Mouse (Mus musculus) heart, embryonic 11.5 days (tissue): ENCODE data around the gene Lrrc74b. TPM values are rescaled to one million over a fixed set of nuclear protein-coding genes. Genes with fewer than 3 reads are reported as not detected.

Source experiments
- ATAC-seq: fragments of 200-750 bp; cut with Nextera tagmentation; replicated peaks from 2 replicates; pipeline ENCODE4 v1.8.0; 2017; ENCODE audit warnings: moderate library complexity; ENCODE audit not compliant: insufficient number of reproducible peaks, low FRiP score, low TSS enrichment
- H3K27ac ChIP-seq: fragments of 300-500 bp; sonication (generic); 2 replicates; pipeline ENCODE4 v1.5.1; 2014; ENCODE audit warnings: mild to moderate bottlenecking, low read depth, low read length
- H3K27me3 ChIP-seq: fragments of 300-500 bp; sonication (generic); 2 replicates; pipeline ENCODE4 v1.6.1; 2014; ENCODE audit warnings: mild to moderate bottlenecking, low read length, mixed read lengths; ENCODE audit not compliant: control insufficient read depth, insufficient read depth
- H3K36me3 ChIP-seq: fragments of 300-500 bp; sonication (generic); 2 replicates; pipeline ENCODE4 v1.6.1; 2014; ENCODE audit warnings: mild to moderate bottlenecking, low read length, moderate library complexity, mixed read lengths; ENCODE audit not compliant: control insufficient read depth, insufficient read depth
- H3K4me1 ChIP-seq: fragments of 300-500 bp; sonication (generic); 2 replicates; pipeline ENCODE4 v1.6.1; 2014; ENCODE audit warnings: low read length; ENCODE audit not compliant: control insufficient read depth, insufficient read depth
- H3K4me2 ChIP-seq: fragments of 300-500 bp; sonication (generic); 2 replicates; pipeline ENCODE4 v1.6.1; 2014; ENCODE audit warnings: mild to moderate bottlenecking, moderate library complexity
- H3K4me3 ChIP-seq: fragments of 300-500 bp; sonication (generic); 2 replicates; pipeline ENCODE4 v1.5.1; 2014; ENCODE audit warnings: low read depth, low read length
- H3K9ac ChIP-seq: fragments of 300-500 bp; sonication (generic); 2 replicates; pipeline ENCODE4 v1.6.1; 2014; ENCODE audit warnings: mild to moderate bottlenecking, low read depth, low read length, moderate library complexity
- H3K9me3 ChIP-seq: fragments of 300-500 bp; sonication (generic); replicated peaks from 2 replicates; pipeline ENCODE4 v1.6.1; 2016; ENCODE audit warnings: low read length; ENCODE audit not compliant: control insufficient read depth
- WGBS: fragments of 180-500 bp; shearing (Covaris S2); extraction: QIAGEN DNeasy Blood & Tissue Kit; methylation state at CpG from one replicate; pipeline ENCODE4 v1.1.7; 2014; ENCODE audit not compliant: insufficient replicate concordance; 5-methylcytosine and 5-hydroxymethylcytosine counted together
- polyA plus RNA-seq: library from polyadenylated mRNA; unstranded; fragments of >200 nt; fragmentation: Nextera tagmentation; extraction: Ambion mirVana; gene quantifications from 2 replicates; pipeline ENCODE4 v1.2.1, GENCODE M21; 2014

Lrrc74b gene
- polyA plus RNA-seq, 1 experiment from 2014 or later = not detected

DNA sequence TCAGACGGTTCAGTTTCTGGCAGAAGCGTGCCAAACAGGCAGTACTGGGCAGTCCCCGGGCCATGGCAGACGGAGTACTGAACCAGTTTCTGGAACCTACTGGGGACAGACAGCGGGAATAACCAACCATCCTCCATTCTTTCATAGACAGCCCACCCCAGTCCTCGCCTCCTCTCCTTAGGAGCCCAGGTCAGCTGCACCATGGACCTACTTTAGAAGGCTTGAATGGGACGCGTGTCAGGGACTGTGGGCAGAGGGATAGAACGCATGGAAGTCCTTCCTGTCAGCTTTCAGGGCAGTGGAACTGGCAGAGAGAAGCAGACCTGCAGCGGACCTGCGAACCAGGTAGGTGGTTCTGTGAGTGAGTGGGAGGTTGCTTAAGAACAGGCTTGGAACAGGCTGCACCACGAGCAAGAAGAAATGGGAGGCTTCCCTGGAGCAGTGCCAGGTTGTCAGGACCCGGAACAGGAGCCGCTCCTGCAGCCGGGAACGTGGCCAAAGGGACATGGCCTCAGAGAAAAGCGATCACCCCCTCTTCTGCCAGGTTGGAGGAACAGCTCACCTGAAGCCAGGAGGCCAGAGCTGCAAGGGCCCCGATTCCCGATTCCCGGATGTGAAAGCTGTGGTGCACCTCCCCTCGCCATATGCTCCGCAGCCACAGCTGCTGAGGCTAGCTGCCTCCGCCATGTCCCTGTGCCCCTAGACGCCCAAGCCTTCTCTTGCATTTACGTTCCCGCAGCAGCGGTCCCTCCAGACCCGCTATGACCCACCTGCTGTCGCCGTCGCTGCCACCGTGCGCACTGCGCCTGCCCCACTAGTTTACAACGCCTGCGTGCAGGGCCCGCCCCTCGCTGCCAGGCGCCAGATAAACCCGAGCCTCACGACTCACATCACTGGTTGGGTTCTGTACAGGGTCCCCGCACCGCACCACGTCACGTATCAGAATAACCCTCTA lies 15.1 kb upstream of the Lrrc74b start:
- H3K4me3 ChIP-seq = peak overlapping the region; percentile 63
- H3K9ac ChIP-seq = peak overlapping the region; percentile 71
- peak overlapping the region; percentile 93 for H3K4me2 ChIP-seq
- no peaks in the 10 kb centered on the region for H3K4me1 ChIP-seq
- ATAC-seq = no peak
- peaks cover 50% of the 10 kb centered on the region for H3K27me3 ChIP-seq
- 13% methylated on average over 45 of the region's 45 CpGs for WGBS
- no peaks in the 10 kb centered on the region for H3K36me3 ChIP-seq
- H3K27ac ChIP-seq = no peak overlapping the region
- H3K9me3 ChIP-seq = no peaks in the 10 kb centered on the region

DNA sequence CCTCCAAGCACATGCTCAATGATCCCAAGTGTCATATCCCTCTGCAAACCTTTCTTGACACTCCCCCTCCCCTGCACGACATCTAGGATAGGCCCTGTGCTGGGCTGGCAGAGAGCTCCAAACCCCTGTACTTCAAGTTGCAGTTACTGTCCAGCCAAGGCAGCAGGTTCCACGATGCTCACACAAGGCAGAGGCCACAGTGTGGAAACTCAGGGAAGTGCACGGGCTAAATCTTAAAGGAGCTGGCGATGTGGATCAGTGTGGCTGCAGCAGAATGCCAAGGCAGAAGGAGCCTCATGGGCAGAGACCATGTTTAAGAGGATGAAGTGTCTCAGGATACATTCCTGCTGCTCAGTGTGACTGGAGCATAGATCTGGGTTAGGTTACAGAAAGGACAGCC lies 5.1 kb upstream of the Lrrc74b start:
- Histone ChIP-seq H3K4me2 (no peak overlapping the region), H3K36me3 (no peaks in the 10 kb centered on the region), H3K27me3 (peaks cover 12% of the 10 kb centered on the region; the same call in 1 of the 2 replicates), H3K4me3 (no peak overlapping the region), H3K27ac (no peak overlapping the region), H3K9me3 (no peaks in the 10 kb centered on the region), H3K9ac (no peak overlapping the region), H3K4me1 (peaks cover 10% of the 10 kb centered on the region)
- 22% methylated on average over 4 of the region's 4 CpGs for WGBS
- no peak for ATAC-seq

DNA sequence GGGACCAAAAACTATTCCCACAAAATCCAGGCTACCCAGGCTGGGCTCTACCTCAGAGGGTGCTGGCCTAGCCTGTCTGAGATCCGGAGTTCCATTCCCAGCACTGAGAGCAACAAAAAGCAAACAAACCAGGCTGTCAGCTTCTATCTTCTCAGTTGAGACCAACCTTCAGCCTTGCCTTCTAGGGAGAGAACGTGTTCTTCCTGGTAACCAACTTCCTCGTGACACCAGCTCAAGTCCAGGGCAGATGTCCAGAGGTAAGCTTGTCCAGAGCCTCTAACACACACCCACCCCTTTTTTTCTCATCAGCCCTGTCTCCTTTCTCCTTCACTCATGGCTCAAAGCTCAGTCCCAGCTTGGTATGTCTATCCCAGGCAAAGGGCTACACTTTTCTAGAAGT lies 3.7 kb upstream of the Lrrc74b start:
- no peak overlapping the region for H3K4me2 ChIP-seq
- peaks cover 19% of the 10 kb centered on the region for H3K4me1 ChIP-seq
- 57% methylated on average over 3 of the region's 3 CpGs for WGBS
- H3K9ac ChIP-seq = no peak overlapping the region
- H3K27me3 ChIP-seq = peaks cover 5% of the 10 kb centered on the region; the same call in 1 of the 2 replicates
- no peak for ATAC-seq
- H3K27ac ChIP-seq = no peak overlapping the region
- H3K36me3 ChIP-seq = no peaks in the 10 kb centered on the region
- H3K9me3 ChIP-seq = no peaks in the 10 kb centered on the region
- no peak overlapping the region for H3K4me3 ChIP-seq

DNA sequence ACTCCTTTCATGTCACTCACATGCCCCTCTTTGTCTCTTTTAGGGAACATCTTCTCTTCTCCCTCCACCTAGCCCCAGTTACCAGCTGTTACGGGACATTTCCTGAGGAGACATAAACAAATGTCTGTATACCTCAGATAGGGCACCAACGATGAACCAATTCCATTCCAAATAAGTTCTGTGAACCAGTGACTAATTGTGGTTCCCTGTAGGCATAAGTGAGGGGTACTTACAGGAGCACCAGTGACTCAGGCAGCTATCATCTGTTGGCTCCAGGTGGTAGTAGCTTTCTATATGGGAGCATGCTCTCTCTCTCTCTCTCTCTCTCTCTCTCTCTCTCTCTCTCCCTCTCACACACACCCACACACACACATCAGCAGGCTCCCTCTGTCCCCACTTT lies 3.2 kb upstream of the Lrrc74b start:
- Histone ChIP-seq H3K27me3 (0 out of 2 replicates have a peak, but pooled peaks cover 4% of the 10 kb centered on the region), H3K27ac (no peak overlapping the region), H3K36me3 (no peaks in the 10 kb centered on the region), H3K9ac (no peak overlapping the region), H3K4me1 (peaks cover 20% of the 10 kb centered on the region), H3K4me3 (no peak overlapping the region), H3K9me3 (no peaks in the 10 kb centered on the region), H3K4me2 (no peak overlapping the region)
- WGBS = 63% methylated on average over 2 of the region's 2 CpGs
- ATAC-seq = no peak

DNA sequence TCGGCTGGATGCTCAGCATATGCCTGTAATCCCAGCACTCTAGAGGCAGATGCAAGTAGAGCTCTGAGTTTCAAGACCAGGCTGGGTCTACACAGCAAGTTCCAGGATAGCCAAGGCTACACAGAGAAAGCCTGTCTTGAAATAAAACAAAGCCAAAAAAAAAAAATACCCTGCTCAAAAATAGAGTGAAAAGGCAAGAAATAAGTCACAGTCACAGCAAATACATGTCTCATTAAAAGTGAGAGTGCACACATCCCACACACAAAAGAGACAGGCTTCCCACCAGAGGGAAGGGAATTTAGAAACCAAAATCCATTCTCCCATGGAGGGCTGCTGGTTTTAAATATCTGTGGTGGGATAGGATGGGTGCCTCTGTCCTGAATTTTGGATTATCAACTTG lies 2.5 kb upstream of the Lrrc74b start:
- Histone ChIP-seq H3K9ac (no peak overlapping the region), H3K9me3 (no peaks in the 10 kb centered on the region), H3K36me3 (no peaks in the 10 kb centered on the region), H3K4me2 (no peak overlapping the region), H3K27ac (no peak overlapping the region), H3K27me3 (0 out of 2 replicates have a peak, but pooled peaks cover 4% of the 10 kb centered on the region), H3K4me3 (no peak overlapping the region), H3K4me1 (peaks cover 27% of the 10 kb centered on the region)
- WGBS = 25% methylated on average over 1 of the region's 1 CpGs
- no peak for ATAC-seq

DNA sequence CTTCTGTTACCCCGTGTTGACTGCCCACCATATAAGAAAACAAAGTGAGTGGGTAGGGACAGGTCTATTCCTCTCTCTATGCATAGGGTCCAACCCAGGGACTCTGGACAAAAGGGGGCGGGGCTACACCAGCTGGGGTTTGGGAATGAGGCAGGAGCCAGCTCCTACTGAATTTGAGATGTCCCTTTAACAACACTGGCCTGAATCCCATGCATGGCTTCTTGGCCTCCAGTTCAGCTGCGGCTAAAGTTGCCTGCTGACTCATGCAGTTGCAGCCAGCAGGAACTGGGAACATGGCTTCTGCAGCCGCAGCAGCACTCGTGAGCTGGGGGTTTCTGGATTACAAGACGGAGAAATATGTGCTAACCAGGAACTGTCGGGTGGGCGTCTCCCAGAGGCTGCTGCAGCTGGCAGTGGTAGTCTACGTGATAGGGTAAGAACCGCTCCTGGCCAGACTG lies 733 bp upstream of the Lrrc74b start, which contains the start of gene P2rx6:
Gene P2rx6, plus strand, starts transcription at position 135 of the 458 bp plus-strand sequence.
- Histone ChIP-seq H3K9ac (peak within 1 kb of the TSS; percentile 67), H3K4me1 (peaks cover 33% of the 10 kb centered on the region), H3K36me3 (no peaks in the 10 kb centered on the region), H3K27me3 (no peaks in the 10 kb centered on the region), H3K27ac (peak within 1 kb of the TSS; percentile 57), H3K4me3 (peak within 1 kb of the TSS; percentile 38), H3K4me2 (peak within 1 kb of the TSS; percentile 78), H3K9me3 (no peaks in the 10 kb centered on the region)
- WGBS = 2% methylated on average over 10 of the region's 10 CpGs
- 0 out of 2 replicates have a peak, but pooled peaks have one; percentile 29 for ATAC-seq

DNA sequence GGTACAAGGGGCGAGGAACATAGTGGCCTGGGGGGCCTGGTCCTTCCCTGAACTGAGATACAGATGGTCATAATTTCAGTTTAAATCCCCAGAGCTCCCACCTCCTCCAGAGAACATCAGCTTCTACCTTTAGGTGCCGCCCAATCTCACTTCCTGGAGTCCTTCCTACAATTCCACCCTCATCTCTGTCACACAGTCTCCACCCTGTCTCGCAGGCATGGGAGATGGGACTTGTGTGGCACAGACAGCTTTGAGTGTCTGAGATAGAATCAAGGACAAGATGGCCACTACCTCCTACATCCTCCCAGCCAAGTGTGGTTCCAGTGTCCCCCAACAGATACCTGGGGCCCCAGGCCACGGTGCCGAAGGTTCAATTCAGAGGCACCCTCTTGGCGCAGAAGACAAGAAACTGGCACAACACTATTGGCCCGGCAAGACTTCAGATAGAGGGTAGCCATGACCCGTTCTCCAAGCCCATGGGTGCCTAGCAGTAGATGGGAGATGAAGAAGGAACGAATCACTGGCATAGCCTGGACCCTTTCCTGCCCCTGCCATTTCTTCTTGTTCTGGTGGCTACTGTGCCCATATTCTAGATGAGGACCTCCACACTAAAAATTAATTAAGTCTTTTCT lies 1.5 kb downstream of the Lrrc74b start:
- Histone ChIP-seq H3K27me3 (no peaks in the 10 kb centered on the region), H3K4me3 (no peak overlapping the region)

DNA sequence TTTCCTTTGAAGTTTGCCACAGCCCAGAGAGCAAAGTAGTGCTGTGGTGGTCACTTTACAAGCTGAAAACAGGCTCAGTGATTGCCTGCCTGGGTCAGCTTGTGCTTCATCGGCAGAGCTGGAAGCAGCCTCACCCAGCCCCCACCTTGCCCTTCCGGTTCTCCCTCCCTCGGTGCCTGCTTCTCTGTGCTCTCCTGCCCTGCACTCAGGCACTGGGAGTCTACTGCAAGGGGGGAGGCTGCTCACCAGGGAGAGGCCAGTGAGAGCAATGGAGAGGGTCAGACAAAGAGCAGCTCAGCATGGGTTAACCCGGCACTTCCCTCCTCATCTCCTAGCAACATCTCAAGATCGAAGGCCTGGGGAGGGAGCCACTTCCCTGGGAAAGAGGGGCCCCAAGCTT lies 2.2 kb downstream of the Lrrc74b start:
- no peak for ATAC-seq
- Histone ChIP-seq H3K27ac (peak overlapping the region; percentile 35; the same call in 1 of the 2 replicates), H3K4me2 (peak overlapping the region; percentile 55), H3K27me3 (no peaks in the 10 kb centered on the region), H3K9ac (peak overlapping the region; percentile 60), H3K36me3 (no peaks in the 10 kb centered on the region), H3K4me3 (peak overlapping the region; percentile 15; the same call in 1 of the 2 replicates), H3K9me3 (no peaks in the 10 kb centered on the region), H3K4me1 (peaks cover 48% of the 10 kb centered on the region)
- WGBS = 3% methylated on average over 5 of the region's 5 CpGs

More for the DNA sequence above, 1.5 kb downstream of the Lrrc74b start:
- no peaks in the 10 kb centered on the region for H3K9me3 ChIP-seq
- ATAC-seq = no peak
- WGBS = 58% methylated on average over 9 of the region's 9 CpGs
- H3K27ac ChIP-seq = no peak overlapping the region
- H3K36me3 ChIP-seq = no peaks in the 10 kb centered on the region
- H3K4me1 ChIP-seq = peaks cover 43% of the 10 kb centered on the region
- H3K4me2 ChIP-seq = peak overlapping the region; percentile 55
- H3K9ac ChIP-seq = peak overlapping the region; percentile 60
